Mouse (Mus musculus) c-Kit-positive CD71-positive TER-119-positive erythroid progenitor cells, embryonic 14.5 days (primary cell): Measurements from ENCODE around the gene Atg9b.
A peak's percentile ranks its signal among the peaks of the same experiment; 100 is the strongest.

Source experiments
- DNase-seq: peaks from one replicate; pipeline ENCODE4 v3.0.0-alpha.2; 2013; ENCODE audit warnings: low spot score

Gene Atg9b

GRCm38 (mm10) chr5:24348546-24348945, 43.4 kb downstream of the Atg9b start:
- DNase-seq, result no peak

- peak; percentile 17 for DNase-seq
Measured at GRCm38 (mm10) chr5:24348128-24348527, 43.8 kb downstream of the Atg9b start.

GRCm38 (mm10) chr5:24347186-24347875, 44.6 kb downstream of the Atg9b start:
- DNase-seq, result no peak

GRCm38 (mm10) chr5:24346313-24346712, 45.6 kb downstream of the Atg9b start:
- no peak for DNase-seq

- DNase-seq, result no peak
Measured at GRCm38 (mm10) chr5:24344477-24345051, 47.4 kb downstream of the Atg9b start.

GRCm38 (mm10) chr5:24343977-24344436, 47.9 kb downstream of the Atg9b start:
- DNase-seq, result no peak

GRCm38 (mm10) chr5:24343379-24343778, 48.6 kb downstream of the Atg9b start:
- DNase-seq, result no peak

- DNase-seq, result no peak
Measured at GRCm38 (mm10) chr5:24342966-24343365, 49.0 kb downstream of the Atg9b start.

- DNase-seq, result no peak
Measured at GRCm38 (mm10) chr5:24342205-24342963, 49.6 kb downstream of the Atg9b start.

GRCm38 (mm10) chr5:24337821-24338220, 54.1 kb downstream of the Atg9b start:
- no peak for DNase-seq

GRCm38 (mm10) chr5:24337366-24337765, 54.6 kb downstream of the Atg9b start:
- DNase-seq, result no peak

GRCm38 (mm10) chr5:24335888-24336511, 55.9 kb downstream of the Atg9b start:
- no peak for DNase-seq

GRCm38 (mm10) chr5:24334749-24335148, 57.2 kb downstream of the Atg9b start:
- DNase-seq, result no peak
